Mouse (Mus musculus) liver, embryonic 16.5 days (tissue): Measurements from ENCODE around the gene Trim80. TPM values are rescaled to one million over a fixed set of nuclear protein-coding genes. Genes with fewer than 3 reads are reported as not detected.
"Not testable (repeated sequence)": the region's sequence is repeated elsewhere in the genome, so short reads cannot be mapped to it uniquely, and the experiment has no call there.

Source experiments
- ATAC-seq: fragments of 200-750 bp; cut with Nextera tagmentation; 2 replicates; pipeline ENCODE4 v1.8.0; 2017; ENCODE audit warnings: low read depth, mild to moderate bottlenecking, moderate number of reproducible peaks, moderate library complexity
- H3K27ac ChIP-seq: fragments of 300-500 bp; sonication (generic); 2 replicates; pipeline ENCODE4 v1.5.1; 2014; ENCODE audit warnings: mild to moderate bottlenecking, low read length
- H3K27me3 ChIP-seq: fragments of 300-500 bp; sonication (generic); 2 replicates; pipeline ENCODE4 v1.6.1; 2014; ENCODE audit warnings: low read depth, low read length, mixed read lengths; ENCODE audit not compliant: control insufficient read depth, insufficient read depth
- H3K36me3 ChIP-seq: fragments of 300-500 bp; sonication (generic); 2 replicates; pipeline ENCODE4 v1.6.1; 2014; ENCODE audit warnings: mild to moderate bottlenecking; ENCODE audit not compliant: control insufficient read depth, insufficient read depth
- H3K4me1 ChIP-seq: fragments of 300-500 bp; sonication (generic); 2 replicates; pipeline ENCODE4 v1.6.1; 2014; ENCODE audit warnings: low read depth, low read length, mixed read lengths; ENCODE audit not compliant: control insufficient read depth
- H3K4me2 ChIP-seq: fragments of 300-500 bp; sonication (generic); 2 replicates; pipeline ENCODE4 v1.6.1; 2014; ENCODE audit warnings: low read depth, low read length, mixed read lengths
- H3K4me3 ChIP-seq: fragments of 300-500 bp; sonication (generic); 2 replicates; pipeline ENCODE4 v1.5.1; 2014; ENCODE audit warnings: low read depth, mild to moderate bottlenecking, low read length
- H3K9ac ChIP-seq: fragments of 300-500 bp; sonication (generic); 2 replicates; pipeline ENCODE4 v1.6.1; 2014; ENCODE audit warnings: low read depth, low read length
- H3K9me3 ChIP-seq: fragments of 300-500 bp; sonication (generic); replicated peaks from 2 replicates; pipeline ENCODE4 v1.6.1; 2016; ENCODE audit warnings: low read length; ENCODE audit not compliant: control insufficient read depth
- WGBS: fragments of 180-500 bp; shearing (Covaris S2); extraction: QIAGEN DNeasy Blood & Tissue Kit; methylation state at CpG from one replicate; pipeline ENCODE4 v1.1.7; 2014; ENCODE audit not compliant: insufficient replicate concordance; 5-methylcytosine and 5-hydroxymethylcytosine counted together
- polyA plus RNA-seq: library from polyadenylated mRNA; unstranded; fragments of >200 nt; fragmentation: Nextera tagmentation; extraction: Ambion mirVana; gene quantifications from 2 replicates; pipeline ENCODE4 v1.2.1, GENCODE M21; 2015

Gene Trim80
- polyA plus RNA-seq, 1 experiment from 2014 or later = 1.1 TPM

- WGBS = 59% methylated on average over 7 of the region's 7 CpGs
- Histone ChIP-seq H3K27me3 (no peaks in the 10 kb centered on the region), H3K4me1 (peaks cover 3% of the 10 kb centered on the region), H3K36me3 (no peaks in the 10 kb centered on the region), H3K9me3 (no peaks in the 10 kb centered on the region; the same call in 1 of the 2 replicates), H3K27ac (no peak overlapping the region), H3K4me3 (no peak overlapping the region), H3K9ac (no peak overlapping the region), H3K4me2 (no peak overlapping the region)
- no peak for ATAC-seq
Observed at GRCm38 (mm10) chr11:115452281-115452860, 12.0 kb downstream of the Trim80 start.

- H3K4me3 ChIP-seq = no peak overlapping the region
- ATAC-seq = no peak
- peaks cover 3% of the 10 kb centered on the region for H3K4me1 ChIP-seq
- no peak overlapping the region for H3K4me2 ChIP-seq
- no peak overlapping the region for H3K27ac ChIP-seq
- H3K27me3 ChIP-seq = no peaks in the 10 kb centered on the region
- H3K9me3 ChIP-seq = no peaks in the 10 kb centered on the region; the same call in 1 of the 2 replicates
- 59% methylated on average over 4 of the region's 4 CpGs for WGBS
- no peak overlapping the region for H3K9ac ChIP-seq
- H3K36me3 ChIP-seq = no peaks in the 10 kb centered on the region
Observed at GRCm38 (mm10) chr11:115453306-115453705, 13.0 kb downstream of the Trim80 start.

GRCm38 (mm10) chr11:115454822-115455221, 14.5 kb downstream of the Trim80 start:
- WGBS = 75% methylated on average over 6 of the region's 6 CpGs
- not testable (repeated sequence) for H3K4me3 ChIP-seq, H3K36me3 ChIP-seq, H3K27me3 ChIP-seq, H3K27ac ChIP-seq, ATAC-seq, H3K4me2 ChIP-seq, H3K9me3 ChIP-seq, H3K9ac ChIP-seq, H3K4me1 ChIP-seq

DNA sequence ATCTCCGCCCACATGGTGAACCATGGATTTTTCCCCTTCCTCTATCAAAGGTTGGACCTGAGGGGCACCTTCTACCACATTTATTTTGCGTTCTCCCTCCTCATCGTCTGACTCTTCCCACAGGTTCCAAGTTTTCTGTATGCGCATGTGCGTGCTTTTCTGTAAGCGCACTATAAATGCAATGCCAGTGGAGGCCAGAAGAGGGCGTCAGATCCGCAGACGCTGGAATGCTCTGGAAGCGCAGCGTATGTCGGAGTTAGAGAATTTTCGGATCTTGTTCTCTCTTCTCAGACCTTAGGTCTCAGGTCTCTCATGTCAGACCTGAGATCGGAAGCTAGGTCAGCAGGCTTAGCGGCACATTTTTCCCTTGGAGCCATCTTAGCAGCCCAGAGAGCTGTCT, 15.3 kb downstream of the Trim80 start:
- Histone ChIP-seq H3K4me1 (peaks cover 3% of the 10 kb centered on the region), H3K4me2 (no peak overlapping the region), H3K4me3 (no peak overlapping the region), H3K36me3 (no peaks in the 10 kb centered on the region), H3K9me3 (no peaks in the 10 kb centered on the region; the same call in 1 of the 2 replicates), H3K9ac (no peak overlapping the region), H3K27me3 (no peaks in the 10 kb centered on the region), H3K27ac (no peak overlapping the region)
- no peak for ATAC-seq
- 78% methylated on average over 15 of the region's 15 CpGs for WGBS

GRCm38 (mm10) chr11:115456182-115456581, 15.8 kb downstream of the Trim80 start:
- Histone ChIP-seq H3K4me2 (no peak overlapping the region), H3K27ac (no peak overlapping the region), H3K9ac (no peak overlapping the region), H3K4me3 (no peak overlapping the region), H3K36me3 (no peaks in the 10 kb centered on the region), H3K27me3 (no peaks in the 10 kb centered on the region), H3K4me1 (peaks cover 3% of the 10 kb centered on the region), H3K9me3 (no peaks in the 10 kb centered on the region; the same call in 1 of the 2 replicates)
- ATAC-seq = no peak
- WGBS = 73% methylated on average over 5 of the region's 5 CpGs

DNA sequence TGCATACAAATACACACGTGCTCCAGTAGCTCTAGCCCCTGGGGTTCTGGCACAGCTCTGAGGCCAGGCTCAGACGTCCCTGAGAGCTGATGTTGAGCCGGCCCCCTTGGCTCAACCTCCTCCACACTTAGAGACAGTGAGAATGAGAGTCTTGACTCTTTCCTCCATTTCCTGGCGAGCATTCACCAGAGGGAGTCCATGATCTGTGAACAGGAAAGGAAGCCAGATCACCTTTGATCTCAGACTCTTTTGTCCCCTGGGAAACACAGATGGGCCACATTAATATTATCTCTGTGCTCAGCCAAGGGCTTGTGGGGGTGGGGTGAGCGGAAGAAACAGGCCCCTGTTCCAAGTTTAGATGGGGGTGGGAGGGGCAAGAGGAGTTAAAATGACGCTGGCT, 17.1 kb downstream of the Trim80 start:
- H3K36me3 ChIP-seq = no peaks in the 10 kb centered on the region
- no peak overlapping the region for H3K4me3 ChIP-seq
- no peak overlapping the region for H3K4me2 ChIP-seq
- peak; percentile 27 for ATAC-seq
- H3K27ac ChIP-seq = no peak overlapping the region
- no peaks in the 10 kb centered on the region for H3K27me3 ChIP-seq
- H3K9me3 ChIP-seq = no peaks in the 10 kb centered on the region; the same call in 1 of the 2 replicates
- 41% methylated on average over 6 of the region's 6 CpGs for WGBS
- H3K9ac ChIP-seq = no peak overlapping the region
- H3K4me1 ChIP-seq = peaks cover 3% of the 10 kb centered on the region

GRCm38 (mm10) chr11:115460976-115461375, 20.6 kb downstream of the Trim80 start:
- WGBS = 23% methylated on average over 8 of the region's 8 CpGs
- Histone ChIP-seq H3K27me3 (no peaks in the 10 kb centered on the region), H3K36me3 (no peaks in the 10 kb centered on the region), H3K4me2 (no peak overlapping the region), H3K27ac (no peak overlapping the region), H3K4me1 (no peaks in the 10 kb centered on the region; the same call in 1 of the 2 replicates), H3K9ac (no peak overlapping the region), H3K9me3 (no peaks in the 10 kb centered on the region), H3K4me3 (no peak overlapping the region)
- ATAC-seq = no peak

DNA sequence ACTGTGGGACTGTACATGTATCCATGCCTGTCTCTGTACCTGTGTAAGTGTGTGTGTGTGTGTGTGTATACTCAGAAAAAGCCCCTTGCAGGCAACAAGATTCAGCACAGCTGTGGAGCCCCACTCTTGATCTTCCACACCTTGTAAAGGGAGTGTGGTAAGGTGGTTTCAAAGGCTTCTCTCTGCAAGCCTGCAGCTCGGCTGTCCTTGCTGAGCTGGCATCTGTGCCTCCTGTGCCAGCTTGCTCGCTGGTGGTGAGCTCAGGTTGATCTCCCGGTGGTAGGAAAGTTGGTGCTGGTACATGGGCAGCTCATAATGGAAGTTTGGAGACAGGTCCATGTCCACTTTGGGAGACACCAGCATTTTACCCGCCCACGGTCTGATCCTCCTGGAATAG, 21.5 kb downstream of the Trim80 start:
- Histone ChIP-seq H3K4me1 (no peaks in the 10 kb centered on the region; the same call in 1 of the 2 replicates), H3K36me3 (no peaks in the 10 kb centered on the region), H3K4me3 (no peak overlapping the region), H3K27me3 (no peaks in the 10 kb centered on the region), H3K27ac (no peak overlapping the region), H3K9me3 (no peaks in the 10 kb centered on the region), H3K9ac (no peak overlapping the region), H3K4me2 (no peak overlapping the region)
- no peak for ATAC-seq
- WGBS = 47% methylated on average over 5 of the region's 5 CpGs

DNA sequence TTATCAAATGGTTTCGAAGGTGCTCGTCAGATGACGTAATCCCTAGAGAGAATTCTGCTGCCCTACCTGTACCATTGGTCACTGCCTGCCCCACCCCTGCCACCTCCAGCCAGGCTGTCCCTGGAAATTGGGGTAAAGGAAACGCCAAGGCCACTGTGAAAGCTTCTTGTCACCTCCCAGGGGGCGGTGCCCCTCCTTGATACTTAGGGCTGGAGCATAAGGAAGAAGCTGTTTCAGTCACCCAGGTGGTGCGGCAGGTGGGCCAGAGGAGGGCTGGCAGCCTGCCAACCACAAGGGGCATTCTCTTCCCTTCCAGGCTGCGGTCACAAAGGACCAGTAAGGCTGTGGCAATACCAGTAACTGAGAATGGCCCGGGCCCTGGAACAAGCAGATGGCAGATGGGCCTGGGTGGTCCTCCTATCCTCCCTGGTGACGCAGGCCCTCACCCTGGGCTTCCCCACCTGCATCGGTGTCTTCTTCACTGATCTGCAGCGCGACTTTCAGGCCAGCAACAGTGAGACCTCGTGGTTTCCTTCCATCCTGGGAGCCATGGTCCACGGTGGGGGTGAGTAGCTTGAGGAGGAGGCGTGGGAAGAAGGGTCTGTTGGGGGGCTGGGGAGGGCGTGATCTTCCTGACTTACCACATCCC, 22.0 kb downstream of the Trim80 start, which contains the start of gene Slc16a5:
Gene Slc16a5, plus strand, starts transcription at position 232 of the 649 bp plus-strand sequence.
- Histone ChIP-seq H3K4me3 (no peak within 1 kb of the TSS), H3K4me1 (no peaks in the 10 kb centered on the region; the same call in 1 of the 2 replicates), H3K27ac (no peak within 1 kb of the TSS), H3K9me3 (no peaks in the 10 kb centered on the region), H3K27me3 (no peaks in the 10 kb centered on the region), H3K4me2 (no peak within 1 kb of the TSS), H3K36me3 (no peaks in the 10 kb centered on the region), H3K9ac (no peak within 1 kb of the TSS)
- ATAC-seq = no peak
- WGBS = 57% methylated on average over 16 of the region's 16 CpGs
